Mouse (Mus musculus) E14TG2a.4 (cell line): ENCODE data around the gene Rassf10.

Source experiments
- CTCF ChIP-seq: conservative IDR thresholded peaks from 2 replicates; pipeline ENCODE4 v1.5.1; 2014; ENCODE audit warnings: low read length
- NANOG ChIP-seq: IDR thresholded peaks from 2 replicates; pipeline ENCODE4 v1.6.1; 2014; ENCODE audit warnings: borderline replicate concordance, low read length, mixed read lengths
- POU5F1 ChIP-seq: IDR thresholded peaks from 2 replicates; pipeline ENCODE4 v1.6.1; 2014; ENCODE audit warnings: low read length, borderline replicate concordance

- no peak for TF ChIP-seq CTCF
- TF ChIP-seq POU5F1 = no peak
- no peak for TF ChIP-seq NANOG
Observed at GRCm38 (mm10) chr7:112946706-112947105, 7.1 kb upstream of the Rassf10 start.
